Mouse (Mus musculus) heart, embryonic 12.5 days (tissue): ENCODE results near the gene Uevld. TPM values are rescaled to one million over a fixed set of nuclear protein-coding genes. Genes with fewer than 3 reads are reported as not detected.

Experiments
- ATAC-seq: fragments of 200-750 bp; cut with Nextera tagmentation; 2 replicates; pipeline ENCODE4 v1.8.0; 2017; ENCODE audit warnings: moderate TSS enrichment, moderate library complexity; ENCODE audit not compliant: insufficient number of reproducible peaks, low FRiP score
- H3K27ac ChIP-seq: fragments of 300-500 bp; sonication (generic); 2 replicates; pipeline ENCODE4 v1.5.1; 2016; ENCODE audit warnings: mild to moderate bottlenecking, moderate library complexity; ENCODE audit not compliant: poor library complexity, severe bottlenecking
- H3K27me3 ChIP-seq: fragments of 300-500 bp; sonication (generic); replicated peaks from 2 replicates; pipeline ENCODE4 v1.6.1; 2016; ENCODE audit warnings: mild to moderate bottlenecking, moderate library complexity
- H3K36me3 ChIP-seq: fragments of 300-500 bp; sonication (generic); 2 replicates; pipeline ENCODE4 v1.6.1; 2016; ENCODE audit warnings: mild to moderate bottlenecking, moderate library complexity
- H3K4me1 ChIP-seq: fragments of 300-500 bp; sonication (generic); replicated peaks from 2 replicates; pipeline ENCODE4 v1.6.1; 2016; ENCODE audit warnings: mild to moderate bottlenecking
- H3K4me2 ChIP-seq: fragments of 300-500 bp; sonication (generic); 2 replicates; pipeline ENCODE4 v1.6.1; 2016; ENCODE audit warnings: mild to moderate bottlenecking, moderate library complexity
- H3K4me3 ChIP-seq: fragments of 300-500 bp; sonication (generic); 2 replicates; pipeline ENCODE4 v1.5.1; 2016; ENCODE audit warnings: mild to moderate bottlenecking
- H3K9ac ChIP-seq: fragments of 300-500 bp; sonication (generic); 2 replicates; pipeline ENCODE4 v1.6.1; 2016; ENCODE audit warnings: mild to moderate bottlenecking, moderate library complexity
- H3K9me3 ChIP-seq: fragments of 300-500 bp; sonication (generic); replicated peaks from 2 replicates; pipeline ENCODE4 v1.6.1; 2016; ENCODE audit warnings: mild to moderate bottlenecking, moderate library complexity
- WGBS: fragments of 180-500 bp; shearing (Covaris S2); methylation state at CpG from one replicate; pipeline ENCODE4 v1.1.7; 2016; 5-methylcytosine and 5-hydroxymethylcytosine counted together
- polyA plus RNA-seq: library from polyadenylated mRNA; unstranded; fragments of >200 nt; fragmentation: Nextera tagmentation; extraction: Ambion mirVana; gene quantifications from 2 replicates; pipeline ENCODE4 v1.2.1, GENCODE M21; 2016

Gene Uevld
- polyA plus RNA-seq, 1 experiment from 2014 or later = 10.0 TPM

GRCm38 (mm10) chr7:46876841-46877240, 81.5 kb downstream of the Uevld start:
- 59% methylated on average over 4 of the region's 4 CpGs for WGBS
- Histone ChIP-seq H3K9me3 (no peaks in the 10 kb centered on the region), H3K27me3 (no peaks in the 10 kb centered on the region)

More at GRCm38 (mm10) chr7:46876841-46877240, 81.5 kb downstream of the Uevld start:
- no peak for ATAC-seq
- Histone ChIP-seq H3K36me3 (no peaks in the 10 kb centered on the region), H3K9ac (no peak overlapping the region), H3K4me1 (no peaks in the 10 kb centered on the region), H3K4me2 (no peak overlapping the region), H3K27ac (no peak overlapping the region), H3K4me3 (no peak overlapping the region)

Other genes starting within 250 kb of the Uevld start
- 16.2 and 16.5 TPM in 2 replicates for gene Saal1, start 247.8 kb downstream of the Uevld start, polyA plus RNA-seq
- gene Saa3, start 242.8 kb downstream of the Uevld start, polyA plus RNA-seq = 0.20 TPM in 1 of 2 replicates, not detected in the other
- gene Saa4, start 225.9 kb downstream of the Uevld start, polyA plus RNA-seq = not detected in 2 replicates
- gene Saa1, start 215.5 kb downstream of the Uevld start, polyA plus RNA-seq = not detected in 2 replicates
- not detected in 2 replicates for gene Saa2, start 206.7 kb downstream of the Uevld start, polyA plus RNA-seq
- gene Hps5, start 162.5 kb downstream of the Uevld start, polyA plus RNA-seq = 16.4 and 17.4 TPM in 2 replicates
- gene Gtf2h1, start 162.4 kb downstream of the Uevld start, polyA plus RNA-seq = 32.5 and 33.1 TPM in 2 replicates
- 2,859 and 2,900 TPM in 2 replicates for gene Ldha, start 117.1 kb downstream of the Uevld start, polyA plus RNA-seq
- not detected in 2 replicates for gene Ldhc, start 97.3 kb downstream of the Uevld start, polyA plus RNA-seq
- 185 and 190 TPM in 2 replicates for gene Tsg101, start 38.6 kb downstream of the Uevld start, polyA plus RNA-seq
- gene Gm9999, start 25.1 kb upstream of the Uevld start, polyA plus RNA-seq = not detected in 2 replicates
- 19.4 and 19.8 TPM in 2 replicates for gene Spty2d1, start 49.9 kb upstream of the Uevld start, polyA plus RNA-seq
- 19.2 and 22.0 TPM in 2 replicates for gene Tmem86a, start 92.1 kb upstream of the Uevld start, polyA plus RNA-seq
- gene Ptpn5, start 175.2 kb upstream of the Uevld start, polyA plus RNA-seq = 0.10 TPM in 1 of 2 replicates, not detected in the other
- not detected in 2 replicates for gene Mrgpra6, start 246.4 kb upstream of the Uevld start, polyA plus RNA-seq